Mouse (Mus musculus): Measurements from ENCODE around the gene Ralgapa1.

The Ralgapa1 gene

GRCm38 (mm10) chr12:55820661-55821314, at the start of gene Ralgapa1:
TSS of gene Ralgapa1 (minus strand) at chr12:55821167.
- peak; percentile 87 for DNase-seq (ENCODE audit: low spot score)

GRCm38 (mm10) chr12:55869622-55870322, 48.8 kb upstream of the Ralgapa1 start:
- DNase-seq (ENCODE audit: low spot score), result no peak

GRCm38 (mm10) chr12:55867738-55868137, 46.8 kb upstream of the Ralgapa1 start:
- DNase-seq (ENCODE audit: low spot score), result no peak

- no peak for DNase-seq (ENCODE audit: low spot score)
Measured at GRCm38 (mm10) chr12:55860631-55861030, 39.7 kb upstream of the Ralgapa1 start.

GRCm38 (mm10) chr12:55859409-55860349, 38.7 kb upstream of the Ralgapa1 start:
- DNase-seq (ENCODE audit: low spot score), result no peak

GRCm38 (mm10) chr12:55850650-55851049, 29.7 kb upstream of the Ralgapa1 start:
- DNase-seq (ENCODE audit: low spot score), result no peak

- DNase-seq (ENCODE audit: low spot score), result no peak
Measured at GRCm38 (mm10) chr12:55847851-55848250, 26.9 kb upstream of the Ralgapa1 start.

- peak; percentile 18 for DNase-seq (ENCODE audit: low spot score)
Measured at GRCm38 (mm10) chr12:55846741-55847140, 25.8 kb upstream of the Ralgapa1 start.

GRCm38 (mm10) chr12:55837495-55837894, 16.5 kb upstream of the Ralgapa1 start:
- DNase-seq (ENCODE audit: low spot score), result no peak

GRCm38 (mm10) chr12:55836199-55836951, 15.4 kb upstream of the Ralgapa1 start, which contains the start of gene Brms1l:
TSS of gene Brms1l (plus strand) at chr12:55836324.
- DNase-seq (ENCODE audit: low spot score), result peak; percentile 97

- DNase-seq (ENCODE audit: low spot score), result no peak
Measured at GRCm38 (mm10) chr12:55835857-55836198, 14.9 kb upstream of the Ralgapa1 start.

- DNase-seq (ENCODE audit: low spot score), result no peak
Measured at GRCm38 (mm10) chr12:55834891-55835290, 13.9 kb upstream of the Ralgapa1 start.

- no peak for DNase-seq (ENCODE audit: low spot score)
Measured at GRCm38 (mm10) chr12:55833906-55834625, 13.1 kb upstream of the Ralgapa1 start.

- DNase-seq (ENCODE audit: low spot score), result no peak
Measured at GRCm38 (mm10) chr12:55832961-55833360, 12.0 kb upstream of the Ralgapa1 start.

- DNase-seq (ENCODE audit: low spot score), result peak; percentile 73
Measured at GRCm38 (mm10) chr12:55831101-55831500, 10.1 kb upstream of the Ralgapa1 start.

- no peak for DNase-seq (ENCODE audit: low spot score)
Measured at GRCm38 (mm10) chr12:55825537-55825936, 4.6 kb upstream of the Ralgapa1 start.

- no peak for DNase-seq (ENCODE audit: low spot score)
Measured at GRCm38 (mm10) chr12:55824027-55824426, 3.1 kb upstream of the Ralgapa1 start.

GRCm38 (mm10) chr12:55820119-55820660, 777 bp downstream of the Ralgapa1 start:
- DNase-seq (ENCODE audit: low spot score), result peak; percentile 51

- no peak for DNase-seq (ENCODE audit: low spot score)
Measured at GRCm38 (mm10) chr12:55816488-55816887, 4.5 kb downstream of the Ralgapa1 start.

- no peak for DNase-seq (ENCODE audit: low spot score)
Measured at GRCm38 (mm10) chr12:55805035-55805434, 15.9 kb downstream of the Ralgapa1 start.

GRCm38 (mm10) chr12:55801131-55801530, 19.8 kb downstream of the Ralgapa1 start:
- no peak for DNase-seq (ENCODE audit: low spot score)

Measured in urinary bladder, postnatal 14 days (tissue).